Mouse (Mus musculus) erythroblast, embryonic 14.5 days (primary cell): ENCODE data around the gene Ccdc117.

ENCODE experiments used
- GATA1 ChIP-seq: IDR thresholded peaks from 2 replicates; pipeline ENCODE4 v1.6.1; 2012; ENCODE audit warnings: low read length, inconsistent platforms, mixed read lengths
- TAL1 ChIP-seq: IDR thresholded peaks from 3 replicates; pipeline ENCODE4 v1.6.1; 2012; ENCODE audit warnings: low read length, inconsistent platforms, mixed read lengths

DNA sequence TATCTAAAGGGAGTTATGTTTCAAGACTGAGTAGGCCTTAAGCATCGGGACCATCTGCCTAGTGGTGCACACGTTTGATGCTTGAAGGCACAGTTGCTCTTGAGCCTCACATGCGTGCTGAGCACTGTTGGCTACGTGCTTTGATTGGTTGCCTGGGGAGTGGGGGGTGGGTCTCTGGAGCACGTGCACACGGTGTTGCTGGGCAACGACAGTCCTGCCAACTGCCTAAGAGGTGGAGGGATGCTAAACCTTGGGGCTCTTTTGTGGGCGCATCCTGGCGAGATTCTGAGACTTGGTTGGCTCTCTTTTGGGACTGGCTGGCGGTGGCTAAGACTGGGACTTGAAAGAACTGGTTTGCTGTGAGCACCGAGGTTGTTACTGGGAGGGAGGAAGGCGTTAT lies 27.5 kb upstream of the Ccdc117 start, which contains the start of gene Ankrd36:
- TF ChIP-seq GATA1: no peak
- TF ChIP-seq TAL1: no peak
